Mouse (Mus musculus): Measurements from ENCODE around the gene Pomp.
A peak's percentile ranks its signal among the peaks of the same experiment; 100 is the strongest.
"Not testable (repeated sequence)": the region's sequence is repeated elsewhere in the genome, so short reads cannot be mapped to it uniquely, and the experiment has no call there.

Gene Pomp

DNA sequence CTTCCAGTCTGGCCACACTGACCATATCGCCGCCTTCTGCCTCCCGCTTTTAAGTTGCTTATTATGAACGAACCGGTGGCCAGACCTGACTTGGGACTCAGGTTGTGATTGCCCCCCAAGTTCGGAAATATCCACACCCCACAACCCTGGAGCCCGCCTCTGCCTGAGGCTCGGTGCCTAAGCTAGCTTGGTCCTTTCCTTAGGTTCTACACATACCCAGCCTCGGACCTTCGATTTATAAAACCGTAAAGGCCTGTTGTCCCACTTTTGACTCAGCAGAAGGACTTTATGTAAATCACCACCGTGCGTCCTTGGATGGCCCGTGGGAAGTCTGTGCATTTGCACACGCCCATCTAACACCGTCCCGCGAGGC, 199 bp upstream of the Pomp start:
- no peak for DNase-seq (ENCODE audit: low spot score)

DNA sequence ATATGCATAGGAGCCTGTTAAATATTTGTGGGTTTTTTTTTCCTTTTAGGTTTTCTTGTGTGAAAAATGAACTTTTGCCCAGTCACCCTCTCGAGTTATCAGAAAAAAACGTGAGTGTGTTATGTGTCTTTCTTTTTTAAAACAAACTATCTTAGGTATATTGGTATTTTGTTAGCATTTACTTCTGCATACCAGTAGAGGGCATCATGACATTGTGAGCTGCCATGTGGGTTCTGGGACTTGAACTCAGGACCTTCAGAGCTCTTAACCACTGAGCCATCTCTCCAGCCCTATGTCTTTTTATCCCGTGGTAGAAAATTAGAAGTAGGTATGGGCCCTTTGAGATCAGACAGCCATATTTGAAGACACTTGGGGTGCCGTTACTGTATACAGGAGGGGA, 8.4 kb downstream of the Pomp start:
- no peak for DNase-seq (ENCODE audit: low spot score)

DNA sequence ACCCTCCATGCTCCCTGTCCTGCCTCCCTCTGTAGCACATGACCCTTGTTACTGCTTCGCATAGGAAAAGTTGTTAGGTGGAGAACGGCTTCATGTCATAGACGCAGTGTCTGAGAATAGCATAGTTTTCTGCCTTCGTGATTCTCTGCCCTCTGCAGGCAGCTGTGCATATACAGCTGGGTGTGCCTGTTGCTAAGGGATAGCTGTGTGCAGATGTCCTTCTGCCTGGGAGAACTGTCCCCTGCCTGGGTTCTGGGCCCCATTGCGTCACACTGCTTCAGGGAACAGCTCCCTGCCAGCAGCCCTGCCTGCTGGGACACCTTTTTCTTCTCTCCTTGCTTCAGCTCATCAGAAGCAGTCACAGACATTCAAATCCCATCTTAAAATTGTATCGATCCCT, 9.3 kb downstream of the Pomp start:
- DNase-seq (ENCODE audit: low spot score), result no peak

GRCm38 (mm10) chr5:147870296-147870695, 10.0 kb downstream of the Pomp start:
- DNase-seq (ENCODE audit: low spot score), result no peak

GRCm38 (mm10) chr5:147871091-147871820, 11.0 kb downstream of the Pomp start:
- DNase-seq (ENCODE audit: low spot score), result no peak

DNA sequence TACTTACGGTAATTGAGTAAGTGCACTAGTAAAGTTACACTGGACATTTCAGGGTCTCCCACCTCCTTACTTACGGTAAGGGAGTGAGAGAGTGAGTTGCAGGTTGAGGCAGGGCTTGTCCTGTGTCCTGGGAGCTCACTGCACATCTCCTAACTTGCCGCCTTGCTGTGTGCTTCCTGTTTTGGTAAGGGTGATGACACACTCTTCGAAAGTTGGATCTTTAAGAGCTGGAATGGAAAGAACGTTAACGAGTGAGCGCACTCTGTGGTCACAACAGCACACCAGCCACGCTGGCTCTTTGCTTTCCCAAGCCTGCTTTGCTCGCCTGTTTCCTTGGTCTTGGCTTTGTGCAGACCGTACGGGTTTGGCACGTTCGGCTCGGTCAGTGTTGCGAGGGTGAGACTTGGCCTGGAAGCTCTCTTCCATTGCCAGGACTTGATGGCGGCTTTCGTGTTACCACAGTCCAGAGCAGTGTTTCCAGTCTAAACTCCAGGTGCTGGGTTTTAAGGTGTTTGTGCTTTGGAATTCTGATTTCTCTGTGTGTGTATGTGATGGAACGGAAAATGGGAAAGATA, 14.3 kb downstream of the Pomp start:
- no peak for DNase-seq (ENCODE audit: low spot score)

- DNase-seq (ENCODE audit: low spot score), result no peak
Observed at GRCm38 (mm10) chr5:147875210-147875609, 14.9 kb downstream of the Pomp start.

DNA sequence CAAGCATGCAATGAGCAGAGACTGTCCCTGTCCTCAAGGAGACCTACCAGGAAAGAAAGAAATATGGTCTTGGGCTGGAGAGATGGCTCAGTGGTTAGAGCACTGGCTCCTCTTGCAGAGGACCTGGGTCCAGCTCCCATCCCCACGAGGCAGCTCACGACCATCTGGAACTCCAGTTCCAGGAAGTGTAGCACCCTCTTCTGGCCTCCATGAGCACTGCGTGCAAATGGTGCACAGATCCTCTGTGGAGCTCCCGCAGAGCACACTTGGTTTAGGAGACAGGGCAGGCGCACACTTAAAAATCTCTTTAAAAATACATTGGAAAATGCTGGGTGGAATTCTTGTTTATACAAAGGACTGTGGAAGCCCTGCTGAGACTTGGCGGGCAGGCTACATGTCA, 17.3 kb downstream of the Pomp start:
- DNase-seq (ENCODE audit: low spot score), result no peak

DNA sequence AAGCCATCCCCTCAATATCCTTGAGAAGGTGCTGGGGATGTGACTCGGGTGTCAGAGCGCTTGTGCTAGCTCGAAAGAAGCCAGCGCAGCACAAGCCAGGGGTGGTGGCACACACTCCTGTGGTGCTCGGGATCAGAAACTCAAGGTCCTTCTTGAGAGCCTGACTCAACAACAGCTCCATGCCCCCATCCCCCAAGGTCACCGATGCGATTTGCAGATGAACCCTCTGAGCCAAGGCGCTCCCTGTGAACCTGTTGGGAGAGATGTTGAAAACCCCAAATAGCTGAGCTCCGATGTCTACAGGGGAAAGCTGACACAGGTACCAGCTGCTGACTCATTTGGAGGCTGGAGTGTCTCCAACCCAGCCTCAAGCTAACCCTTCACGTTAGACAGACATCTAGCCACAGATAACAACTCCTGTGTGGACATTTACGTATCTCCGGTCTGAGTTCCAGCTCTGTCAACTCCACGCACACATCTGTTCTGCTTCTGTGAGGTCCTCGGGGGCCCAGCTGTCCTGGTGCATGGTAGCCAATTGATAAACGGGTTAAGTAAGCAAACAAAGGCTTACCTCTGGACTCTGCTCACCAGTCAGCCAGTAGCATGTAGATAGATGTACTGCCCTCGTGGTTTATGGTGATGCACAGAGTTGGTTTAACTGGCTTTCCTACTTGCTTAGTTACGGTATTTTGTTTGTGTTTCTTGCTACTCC, 19.9 kb downstream of the Pomp start:
- DNase-seq (ENCODE audit: low spot score), result no peak

DNA sequence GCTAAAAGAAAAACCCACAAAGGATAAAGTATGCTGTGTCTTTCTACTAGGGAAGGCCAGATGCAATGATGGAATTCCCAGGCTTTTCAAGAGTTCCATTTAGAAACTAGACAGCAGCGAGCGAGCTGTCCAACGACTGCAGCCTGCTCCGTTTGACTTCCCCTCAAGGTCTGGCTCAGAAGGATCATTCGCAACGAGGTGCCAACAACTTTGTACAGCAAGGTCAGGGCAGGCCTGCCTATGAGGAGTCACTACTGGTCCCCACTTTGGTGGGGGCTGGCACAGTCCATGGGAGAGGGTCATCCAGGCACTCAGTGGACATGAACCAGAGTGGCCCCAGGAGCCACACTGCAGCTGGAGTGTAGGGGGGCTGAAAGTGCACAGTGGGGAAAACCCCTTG, 23.3 kb downstream of the Pomp start:
- DNase-seq (ENCODE audit: low spot score), result no peak

GRCm38 (mm10) chr5:147888313-147889297, 28.3 kb downstream of the Pomp start:
- DNase-seq (ENCODE audit: low spot score), result no peak

DNA sequence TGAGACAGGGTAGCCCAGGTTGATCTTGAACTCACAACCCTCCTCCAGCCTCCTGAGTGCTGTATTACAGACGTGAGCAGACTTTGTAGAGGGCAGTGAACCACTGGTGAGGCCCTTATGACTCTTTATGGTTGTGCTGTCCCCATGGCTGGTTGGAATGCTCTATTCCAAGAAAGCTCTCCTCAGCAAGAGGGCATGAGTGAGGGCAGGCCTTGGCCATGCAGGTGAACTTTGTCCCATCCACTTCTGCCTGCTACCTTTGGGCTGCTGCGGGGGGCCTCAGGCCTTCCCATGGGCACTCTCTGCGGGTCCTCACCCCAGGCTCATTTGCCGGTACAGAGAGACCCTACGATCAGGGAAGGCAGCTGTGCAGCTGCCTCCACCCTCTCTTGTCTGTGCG, 32.5 kb downstream of the Pomp start:
- DNase-seq (ENCODE audit: low spot score), result no peak

DNA sequence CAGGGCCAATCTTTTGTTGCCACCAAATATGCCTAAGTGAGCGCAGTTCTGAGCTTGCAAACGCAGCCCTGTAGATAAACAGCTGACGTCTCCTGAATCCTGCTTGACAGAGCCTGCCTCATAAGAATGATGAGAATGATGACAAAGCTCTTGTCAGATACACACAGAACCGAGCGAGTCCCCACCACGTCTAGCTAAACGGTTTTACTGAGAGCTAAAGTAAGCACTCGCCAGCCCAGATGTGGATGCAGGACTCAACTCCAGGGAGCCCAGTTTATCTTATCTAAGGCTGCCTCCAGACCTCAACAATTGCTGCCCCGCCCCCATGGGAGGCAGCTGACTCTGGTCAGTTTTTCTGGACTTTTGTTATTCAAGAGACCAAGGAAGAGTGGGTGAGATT, 32.9 kb downstream of the Pomp start:
- no peak for DNase-seq (ENCODE audit: low spot score)

GRCm38 (mm10) chr5:147893766-147894454, 33.6 kb downstream of the Pomp start:
- DNase-seq (ENCODE audit: low spot score), result no peak

DNA sequence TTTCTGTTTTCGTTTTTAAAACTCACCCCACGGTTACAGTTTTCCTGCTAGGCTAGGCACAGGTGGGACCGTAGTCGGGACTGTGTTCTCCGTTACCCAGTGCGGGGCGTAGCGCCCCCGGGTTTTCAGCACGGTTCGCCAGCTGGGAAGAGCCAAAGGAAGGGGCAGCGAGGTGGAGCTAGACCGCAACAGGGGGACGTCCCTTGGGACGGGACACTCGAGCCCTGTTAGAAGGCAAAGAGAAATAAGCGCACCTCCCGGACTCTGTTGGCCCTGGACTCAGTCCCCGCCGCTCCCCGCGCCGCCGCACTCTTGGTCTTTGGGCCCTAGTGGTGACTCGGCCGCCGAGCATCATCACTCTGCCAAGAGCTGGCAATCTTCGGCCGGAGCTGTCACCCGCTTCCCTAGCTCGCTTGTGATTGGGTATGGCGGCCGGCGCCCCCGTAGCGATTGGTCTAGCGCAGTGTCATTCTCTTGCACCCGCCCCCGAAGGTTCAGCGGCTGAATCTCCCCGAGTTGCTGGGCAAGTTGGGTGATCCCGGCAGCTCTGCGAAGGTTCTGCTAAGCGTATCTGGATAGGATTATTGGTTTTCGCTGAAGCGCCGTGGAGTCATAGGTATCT, 34.3 kb downstream of the Pomp start, which contains the start of gene Slc46a3:
Slc46a3 (minus strand) TSS at position 361 of the 622 bp plus-strand sequence.
- peak; percentile 92 for DNase-seq (ENCODE audit: low spot score)

DNA sequence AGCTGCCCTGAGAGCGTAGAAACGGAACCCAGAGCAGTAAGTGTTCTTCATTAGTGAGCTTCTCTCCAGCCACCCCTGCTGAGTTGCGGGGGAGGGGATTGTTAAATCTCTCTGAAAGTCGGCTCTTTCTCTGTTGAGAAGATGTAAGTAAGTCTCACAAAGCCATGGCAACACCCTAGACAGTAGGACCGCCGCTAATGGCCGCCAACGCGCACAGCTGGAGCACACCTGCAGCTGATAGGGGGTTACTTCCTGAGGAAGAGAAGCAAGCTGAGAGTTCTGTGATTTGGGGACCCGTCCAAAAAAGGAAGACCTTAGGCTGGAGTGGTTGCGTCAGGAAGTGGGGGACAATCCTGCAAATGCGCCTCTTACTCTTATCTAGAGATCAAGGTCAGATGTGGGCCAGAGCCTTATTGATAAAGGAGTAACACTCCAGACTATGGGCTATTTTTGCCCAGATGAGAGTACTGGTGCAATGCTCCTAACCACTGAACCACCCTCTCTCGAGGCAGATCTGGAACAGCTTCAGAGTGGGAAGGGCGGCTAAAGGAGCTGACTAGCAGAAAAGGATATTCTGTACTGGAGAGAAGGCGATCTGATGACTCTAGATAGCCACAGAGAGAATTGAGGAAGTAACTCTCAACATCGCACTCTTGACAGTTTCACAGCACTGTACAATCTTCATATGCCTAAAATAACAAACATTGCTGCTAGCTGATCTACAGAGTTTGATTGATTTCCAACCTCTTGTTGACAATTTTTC, 35.4 kb downstream of the Pomp start:
- DNase-seq (ENCODE audit: low spot score), result peak; percentile 42

DNA sequence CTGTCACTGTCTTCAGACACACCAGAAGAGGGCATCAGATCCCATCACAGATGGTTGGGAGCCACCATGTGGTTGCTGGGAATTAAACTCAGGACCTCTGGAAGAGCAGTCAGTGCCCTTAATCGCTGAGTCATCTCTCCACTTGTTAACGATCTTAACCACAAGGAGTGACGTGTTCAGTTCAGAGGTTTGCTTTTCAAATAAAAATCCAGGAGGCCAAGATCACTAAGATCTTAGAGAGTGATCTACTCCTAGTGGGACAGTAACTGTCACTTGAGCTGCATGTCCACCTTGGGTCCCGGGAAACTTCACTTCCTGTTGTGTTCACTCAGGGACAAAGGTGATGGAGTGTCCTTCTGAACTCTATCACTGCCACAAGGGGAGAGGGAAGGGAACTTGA, 36.2 kb downstream of the Pomp start:
- not testable (repeated sequence) for DNase-seq (ENCODE audit: low spot score)

GRCm38 (mm10) chr5:147898254-147898653, 38.0 kb downstream of the Pomp start:
- no peak for DNase-seq (ENCODE audit: low spot score)

DNA sequence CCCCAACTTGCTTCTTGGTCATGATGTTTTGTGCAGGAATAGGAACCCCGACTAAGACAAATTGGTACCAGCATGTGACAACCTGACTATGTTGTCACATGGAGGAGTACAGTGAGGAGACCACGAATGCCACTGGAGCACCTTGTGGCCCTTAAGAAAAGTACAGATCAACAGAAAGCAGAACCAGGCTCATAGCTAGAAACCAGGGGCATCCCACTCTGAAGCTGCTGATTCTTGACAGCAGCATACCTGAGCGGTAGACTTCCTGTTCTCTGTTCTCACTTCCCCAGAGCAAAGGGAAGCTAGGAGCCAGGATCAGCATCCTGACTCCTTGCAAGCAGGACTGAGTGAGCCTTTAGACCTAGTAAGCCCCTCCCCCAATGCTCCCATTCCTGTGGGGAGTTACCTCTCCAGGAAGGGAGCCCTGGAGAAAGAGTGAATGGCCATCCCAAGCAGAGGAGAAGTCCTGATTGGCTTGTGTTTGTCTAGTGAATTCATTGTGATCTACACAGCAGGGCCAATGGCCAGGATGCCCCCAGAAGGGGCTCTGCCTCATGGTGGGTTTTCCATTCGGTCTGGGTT, 38.8 kb downstream of the Pomp start:
- DNase-seq (ENCODE audit: low spot score), result no peak
